Mouse (Mus musculus) T-helper 2 cell (primary cell): ENCODE results near the gene Dcpp1.
"Not testable (repeated sequence)": the region's sequence is repeated elsewhere in the genome, so short reads cannot be mapped to it uniquely, and the experiment has no call there.

Experiments used
- in situ Hi-C: fragments of 300-600 bp; cut with MboI, MseI; formaldehyde crosslinking; loops from one replicate; pipeline ENCODE4 v1.15.1; 2025; ENCODE audit warnings: high pct_unique_total_duplicates

Gene Dcpp1

GRCm38 (mm10) chr17:23880576-23880975 is at the start of gene Dcpp1, which contains the start of gene Dcpp2:
Dcpp1 (plus strand) TSS chr17:23880876.
Dcpp2 (plus strand) TSS chr17:23880880.
- in situ Hi-C loops, result not testable (repeated sequence)

GRCm38 (mm10) chr17:23831201-23831600 is 49.5 kb upstream of the Dcpp1 start:
- in situ Hi-C loops, result no loop called here

GRCm38 (mm10) chr17:23836006-23836575 is 44.6 kb upstream of the Dcpp1 start, which contains the start of gene Prss33:
Prss33 (minus strand) TSS chr17:23836056.
- in situ Hi-C loops, result no loop called here

- in situ Hi-C loops, result no loop called here
These were observed 39.5 kb upstream of the Dcpp1 start for GRCm38 (mm10) chr17:23841145-23841544.

- in situ Hi-C loops, result no loop called here
These were observed 37.4 kb upstream of the Dcpp1 start for GRCm38 (mm10) chr17:23843141-23843811.

- in situ Hi-C loops, result no loop called here
These were observed 36.8 kb upstream of the Dcpp1 start, which contains the start of the genes Prss32 and Prss41 for GRCm38 (mm10) chr17:23843812-23844273. Prss32 (plus strand) TSS chr17:23843855. Prss41 (minus strand) TSS chr17:23844172.

- in situ Hi-C loops, result loop anchor here (5.0 to 25.0 kb wide), 3 partner anchors 73 to 645 kb away; partner anchors contain the start of gene Sbpl
These were observed 30.6 kb upstream of the Dcpp1 start for GRCm38 (mm10) chr17:23850028-23850427.

GRCm38 (mm10) chr17:23850853-23851749 is 29.6 kb upstream of the Dcpp1 start:
- in situ Hi-C loops, result loop anchor here (5.0 to 25.0 kb wide), 3 partner anchors 74 to 646 kb away; partner anchors contain the start of gene Sbpl

GRCm38 (mm10) chr17:23853292-23853691 is 27.4 kb upstream of the Dcpp1 start:
- in situ Hi-C loops, result loop anchor here (5.0 to 25.0 kb wide), 3 partner anchors 76 to 648 kb away; partner anchors contain the start of gene Sbpl

GRCm38 (mm10) chr17:23854229-23854765 is 26.4 kb upstream of the Dcpp1 start:
- in situ Hi-C loops, result loop anchor here (5.0 to 25.0 kb wide), 3 partner anchors 77 to 649 kb away; partner anchors contain the start of gene Sbpl

GRCm38 (mm10) chr17:23857193-23857592 is 23.5 kb upstream of the Dcpp1 start:
- in situ Hi-C loops, result loop anchor here (10.0 to 25.0 kb wide), 2 partner anchors 105 to 652 kb away; partner anchors contain the start of gene Sbpl

- in situ Hi-C loops, result loop anchor here (10.0 to 25.0 kb wide), 2 partner anchors 104 to 653 kb away; partner anchors contain the start of gene Sbpl
These were observed 22.8 kb upstream of the Dcpp1 start for GRCm38 (mm10) chr17:23857913-23858312.

- in situ Hi-C loops, result loop anchor here (25.0 kb wide), 1 partner anchor 99 kb away; the partner anchor contains the start of gene Sbpl
These were observed 17.8 kb upstream of the Dcpp1 start for GRCm38 (mm10) chr17:23862926-23863325.

GRCm38 (mm10) chr17:23867756-23868155 is 12.9 kb upstream of the Dcpp1 start, which contains the start of gene Prss21:
Prss21 (plus strand) TSS chr17:23868056.
- in situ Hi-C loops, result loop anchor here (25.0 kb wide), 1 partner anchor 95 kb away; the partner anchor contains the start of gene Sbpl

GRCm38 (mm10) chr17:23868513-23868912 is 12.2 kb upstream of the Dcpp1 start:
- in situ Hi-C loops, result loop anchor here (25.0 kb wide), 1 partner anchor 94 kb away; the partner anchor contains the start of gene Sbpl

- in situ Hi-C loops, result loop anchor here (25.0 kb wide), 1 partner anchor 88 kb away; the partner anchor contains the start of gene Sbpl
These were observed 6.5 kb upstream of the Dcpp1 start for GRCm38 (mm10) chr17:23873884-23874856.

- in situ Hi-C loops, result no loop called here
These were observed 3.9 kb upstream of the Dcpp1 start for GRCm38 (mm10) chr17:23876741-23877140.

GRCm38 (mm10) chr17:23877166-23877565 is 3.5 kb upstream of the Dcpp1 start:
- in situ Hi-C loops, result no loop called here

- in situ Hi-C loops, result not testable (repeated sequence)
These were observed 36.5 kb downstream of the Dcpp1 start, which contains the start of gene Dcpp3 for GRCm38 (mm10) chr17:23917158-23917557. Dcpp3 (plus strand) TSS chr17:23917458.
